Mouse (Mus musculus): ENCODE results near the gene Slc10a4. TPM values are rescaled to one million over a fixed set of nuclear protein-coding genes. Genes with fewer than 3 reads are reported as not detected.
"Not testable (repeated sequence)": the region's sequence is repeated elsewhere in the genome, so short reads cannot be mapped to it uniquely, and the experiment has no call there.

Gene Slc10a4
- polyA plus RNA-seq, 1 experiment from 2014 or later: 37.6 TPM

- H3K9ac ChIP-seq; H3K4me3 ChIP-seq (replicated peaks; ENCODE audit: low read length); H3K27ac ChIP-seq; H3K4me1 ChIP-seq (replicated peaks; ENCODE audit: control insufficient read depth, insufficient read depth, low read length); ATAC-seq (ENCODE audit: low FRiP score); DNase-seq (ENCODE audit: low spot score); H3K27me3 ChIP-seq (ENCODE audit: control insufficient read depth, insufficient read depth, low read length); H3K9me3 ChIP-seq (ENCODE audit: control insufficient read depth, low read length); H3K36me3 ChIP-seq (replicated peaks; ENCODE audit: control insufficient read depth, insufficient read depth); H3K4me2 ChIP-seq (replicated peaks): not testable (repeated sequence)
- WGBS: 46% methylated on average over 8 of the region's 8 CpGs
Observed at GRCm38 (mm10) chr5:73008230-73008629, 1.5 kb downstream of the Slc10a4 start.

GRCm38 (mm10) chr5:73011806-73012205 is 5.1 kb downstream of the Slc10a4 start:
- DNase-seq (ENCODE audit: low spot score); H3K27me3 ChIP-seq (ENCODE audit: control insufficient read depth, insufficient read depth, low read length); H3K9me3 ChIP-seq (ENCODE audit: control insufficient read depth, low read length); H3K36me3 ChIP-seq (replicated peaks; ENCODE audit: control insufficient read depth, insufficient read depth); H3K4me1 ChIP-seq (replicated peaks; ENCODE audit: control insufficient read depth, insufficient read depth, low read length); H3K4me3 ChIP-seq (replicated peaks; ENCODE audit: low read length); H3K9ac ChIP-seq; H3K27ac ChIP-seq; ATAC-seq (ENCODE audit: low FRiP score); H3K4me2 ChIP-seq (replicated peaks): not testable (repeated sequence)
- 96% methylated on average over 15 of the region's 16 CpGs for WGBS

GRCm38 (mm10) chr5:73012884-73013610 is 6.4 kb downstream of the Slc10a4 start:
- WGBS: 21% methylated on average over 23 of the region's 27 CpGs
- H3K36me3 ChIP-seq (replicated peaks; ENCODE audit: control insufficient read depth, insufficient read depth); H3K27me3 ChIP-seq (ENCODE audit: control insufficient read depth, insufficient read depth, low read length); DNase-seq (ENCODE audit: low spot score); H3K27ac ChIP-seq; H3K9ac ChIP-seq; H3K4me1 ChIP-seq (replicated peaks; ENCODE audit: control insufficient read depth, insufficient read depth, low read length); H3K9me3 ChIP-seq (ENCODE audit: control insufficient read depth, low read length): not testable (repeated sequence)
- peak overlapping the region; percentile 66 for H3K4me2 ChIP-seq (replicated peaks)
- ATAC-seq (ENCODE audit: low FRiP score): peak; percentile 66
- H3K4me3 ChIP-seq (replicated peaks; ENCODE audit: low read length): peak overlapping the region; percentile 35

GRCm38 (mm10) chr5:73013611-73014287 is 7.1 kb downstream of the Slc10a4 start:
- H3K4me1 ChIP-seq (replicated peaks; ENCODE audit: control insufficient read depth, insufficient read depth, low read length); H3K36me3 ChIP-seq (replicated peaks; ENCODE audit: control insufficient read depth, insufficient read depth); DNase-seq (ENCODE audit: low spot score); H3K27ac ChIP-seq; H3K27me3 ChIP-seq (ENCODE audit: control insufficient read depth, insufficient read depth, low read length); H3K9me3 ChIP-seq (ENCODE audit: control insufficient read depth, low read length): not testable (repeated sequence)
- H3K4me3 ChIP-seq (replicated peaks; ENCODE audit: low read length): peak overlapping the region; percentile 35
- peak; percentile 81 for ATAC-seq (ENCODE audit: low FRiP score)
- H3K9ac ChIP-seq: peak overlapping the region; percentile 49
- WGBS: 2% methylated on average over 48 of the region's 65 CpGs
- H3K4me2 ChIP-seq (replicated peaks): peak overlapping the region; percentile 66

GRCm38 (mm10) chr5:73014745-73015144 is 8.1 kb downstream of the Slc10a4 start:
- H3K9ac ChIP-seq: no peak overlapping the region
- 37% methylated on average over 9 of the region's 9 CpGs for WGBS
- ATAC-seq (ENCODE audit: low FRiP score) (no peak), DNase-seq (ENCODE audit: low spot score) (no peak)
- no peaks in the 10 kb centered on the region for H3K9me3 ChIP-seq (ENCODE audit: control insufficient read depth, low read length)
- no peak overlapping the region for H3K4me2 ChIP-seq (replicated peaks)
- H3K27me3 ChIP-seq (ENCODE audit: control insufficient read depth, insufficient read depth, low read length): peaks cover 4% of the 10 kb centered on the region; the same call in 1 of the 2 replicates
- no peak overlapping the region for H3K4me3 ChIP-seq (replicated peaks; ENCODE audit: low read length)
- no peaks in the 10 kb centered on the region for H3K36me3 ChIP-seq (replicated peaks; ENCODE audit: control insufficient read depth, insufficient read depth)
- no peak overlapping the region for H3K27ac ChIP-seq
- H3K4me1 ChIP-seq (replicated peaks; ENCODE audit: control insufficient read depth, insufficient read depth, low read length): no peaks in the 10 kb centered on the region; the same call in 1 of the 2 replicates

- Histone ChIP-seq H3K4me3 (replicated peaks; ENCODE audit: low read length) (no peak overlapping the region), H3K27ac (no peak overlapping the region), H3K9me3 (ENCODE audit: control insufficient read depth, low read length) (no peaks in the 10 kb centered on the region), H3K36me3 (replicated peaks; ENCODE audit: control insufficient read depth, insufficient read depth) (peaks cover 67% of the 10 kb centered on the region), H3K4me2 (replicated peaks) (no peak overlapping the region), H3K27me3 (ENCODE audit: control insufficient read depth, insufficient read depth, low read length) (no peaks in the 10 kb centered on the region), H3K9ac (no peak overlapping the region), H3K4me1 (replicated peaks; ENCODE audit: control insufficient read depth, insufficient read depth, low read length) (no peaks in the 10 kb centered on the region)
- no peak for ATAC-seq (ENCODE audit: low FRiP score)
- 95% methylated on average over 13 of the region's 13 CpGs for WGBS
- DNase-seq (ENCODE audit: low spot score): no peak
Observed at GRCm38 (mm10) chr5:73023801-73024200, 17.1 kb downstream of the Slc10a4 start.

GRCm38 (mm10) chr5:73028646-73029045 is 22.0 kb downstream of the Slc10a4 start:
- DNase-seq (ENCODE audit: low spot score): no peak
- Histone ChIP-seq H3K4me1 (replicated peaks; ENCODE audit: control insufficient read depth, insufficient read depth, low read length) (no peaks in the 10 kb centered on the region), H3K9ac (no peak overlapping the region), H3K27me3 (ENCODE audit: control insufficient read depth, insufficient read depth, low read length) (no peaks in the 10 kb centered on the region), H3K9me3 (ENCODE audit: control insufficient read depth, low read length) (no peaks in the 10 kb centered on the region), H3K36me3 (replicated peaks; ENCODE audit: control insufficient read depth, insufficient read depth) (peaks cover 93% of the 10 kb centered on the region), H3K27ac (no peak overlapping the region), H3K4me3 (replicated peaks; ENCODE audit: low read length) (no peak overlapping the region), H3K4me2 (replicated peaks) (no peak overlapping the region)
- 84% methylated on average over 13 of the region's 13 CpGs for WGBS
- no peak for ATAC-seq (ENCODE audit: low FRiP score)

GRCm38 (mm10) chr5:73032481-73032880 is 25.8 kb downstream of the Slc10a4 start:
- DNase-seq (ENCODE audit: low spot score) (no peak), ATAC-seq (ENCODE audit: low FRiP score) (no peak)
- Histone ChIP-seq H3K9ac (no peak overlapping the region), H3K27ac (no peak overlapping the region), H3K4me3 (replicated peaks; ENCODE audit: low read length) (no peak overlapping the region), H3K36me3 (replicated peaks; ENCODE audit: control insufficient read depth, insufficient read depth) (peaks cover 85% of the 10 kb centered on the region), H3K4me2 (replicated peaks) (no peak overlapping the region), H3K9me3 (ENCODE audit: control insufficient read depth, low read length) (no peaks in the 10 kb centered on the region), H3K4me1 (replicated peaks; ENCODE audit: control insufficient read depth, insufficient read depth, low read length) (no peaks in the 10 kb centered on the region), H3K27me3 (ENCODE audit: control insufficient read depth, insufficient read depth, low read length) (no peaks in the 10 kb centered on the region)
- 87% methylated on average over 11 of the region's 11 CpGs for WGBS

GRCm38 (mm10) chr5:73044055-73044454 is 37.4 kb downstream of the Slc10a4 start:
- no peaks in the 10 kb centered on the region for H3K27me3 ChIP-seq (ENCODE audit: control insufficient read depth, insufficient read depth, low read length)
- 98% methylated on average over 2 of the region's 2 CpGs for WGBS
- no peaks in the 10 kb centered on the region for H3K4me1 ChIP-seq (replicated peaks; ENCODE audit: control insufficient read depth, insufficient read depth, low read length)
- no peak overlapping the region for H3K9ac ChIP-seq
- H3K9me3 ChIP-seq (ENCODE audit: control insufficient read depth, low read length): no peaks in the 10 kb centered on the region
- H3K4me2 ChIP-seq (replicated peaks): no peak overlapping the region
- H3K27ac ChIP-seq: no peak overlapping the region
- no peak overlapping the region for H3K4me3 ChIP-seq (replicated peaks; ENCODE audit: low read length)
- peaks cover 64% of the 10 kb centered on the region for H3K36me3 ChIP-seq (replicated peaks; ENCODE audit: control insufficient read depth, insufficient read depth)
- ATAC-seq (ENCODE audit: low FRiP score) (no peak), DNase-seq (ENCODE audit: low spot score) (no peak)

Data from hindbrain, embryonic 14.5 days (tissue).